Mouse (Mus musculus): ENCODE data around the gene Rnf114.

DNA sequence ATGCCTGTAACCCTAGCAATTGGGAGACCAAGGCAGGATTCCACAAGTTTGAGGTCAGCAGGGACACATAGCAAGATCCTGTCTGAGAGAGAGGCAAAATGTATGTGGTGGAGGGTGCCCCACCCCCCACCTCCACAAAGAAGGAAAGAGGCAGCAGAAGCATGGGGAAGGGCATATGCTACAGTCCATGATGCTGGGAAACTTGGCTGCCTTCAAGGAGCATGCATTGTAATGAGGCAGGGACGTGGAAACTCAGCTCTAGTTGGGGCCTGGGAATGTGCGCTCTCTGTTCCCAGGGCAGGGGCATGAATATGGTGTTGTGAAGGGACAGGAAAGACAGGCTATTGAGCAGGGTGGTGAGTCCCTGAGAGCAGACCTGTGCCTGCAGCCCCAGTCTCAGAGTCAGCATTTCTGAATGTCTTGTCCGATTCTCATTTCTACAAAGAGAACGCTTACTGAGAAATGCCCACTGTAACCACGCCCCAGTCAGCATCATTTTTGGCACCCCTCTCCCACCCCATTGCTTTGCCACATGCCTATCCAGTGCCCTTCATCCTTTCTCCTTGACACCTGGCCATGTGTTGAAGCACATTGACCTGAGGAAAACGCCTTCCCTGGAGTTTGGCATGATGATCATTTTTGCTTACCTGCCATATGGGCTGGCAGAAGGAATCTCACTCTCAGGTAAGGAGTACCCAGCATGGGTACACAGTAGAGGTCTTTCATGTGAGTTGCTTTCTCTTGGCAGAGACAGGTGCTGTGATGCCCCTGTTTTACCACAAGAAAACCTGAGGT lies 33.2 kb upstream of the Rnf114 start:
- TF ChIP-seq CTCF (IDR thresholded peaks at IDR 0.05; ENCODE audit: borderline replicate concordance, extremely low read depth, insufficient read depth, insufficient read length) = no peak
- no peak for TF ChIP-seq POLR2A (IDR thresholded peaks at IDR 0.05; ENCODE audit: borderline replicate concordance, extremely low read depth, insufficient read depth, insufficient read length, poor library complexity, severe bottlenecking)

Measured in brain, embryonic 14.5 days (tissue).